Mouse (Mus musculus): ENCODE data around the gene D7Ertd443e. TPM values are rescaled to one million over a fixed set of nuclear protein-coding genes. Genes with fewer than 3 reads are reported as not detected.
A peak's percentile ranks its signal among the peaks of the same experiment; 100 is the strongest.

The D7Ertd443e gene
- total RNA-seq, 4 experiments from 2014 or later = 7.4 to 18.0 (median 13.2) TPM

DNA sequence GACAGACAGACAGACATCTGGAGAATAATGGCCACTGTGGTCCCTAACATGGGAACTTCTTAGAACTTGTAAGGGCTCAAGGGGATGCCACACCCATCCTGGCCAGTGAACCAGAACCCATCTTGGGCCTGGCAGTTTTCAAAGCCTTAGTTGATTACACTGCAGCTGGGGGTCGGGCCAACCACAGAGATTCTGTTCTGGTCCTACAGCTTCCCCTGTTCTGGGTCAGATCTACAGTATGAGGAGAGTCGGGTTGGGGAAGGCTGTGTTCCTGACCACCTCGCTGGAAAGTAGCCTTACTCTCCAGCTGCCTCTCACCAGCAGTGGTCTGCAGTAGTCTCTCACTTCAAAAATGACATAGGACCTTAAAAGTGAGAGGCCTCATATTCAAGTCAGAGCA lies 159.2 kb downstream of the D7Ertd443e start:
- DNase-seq = no peak

DNA sequence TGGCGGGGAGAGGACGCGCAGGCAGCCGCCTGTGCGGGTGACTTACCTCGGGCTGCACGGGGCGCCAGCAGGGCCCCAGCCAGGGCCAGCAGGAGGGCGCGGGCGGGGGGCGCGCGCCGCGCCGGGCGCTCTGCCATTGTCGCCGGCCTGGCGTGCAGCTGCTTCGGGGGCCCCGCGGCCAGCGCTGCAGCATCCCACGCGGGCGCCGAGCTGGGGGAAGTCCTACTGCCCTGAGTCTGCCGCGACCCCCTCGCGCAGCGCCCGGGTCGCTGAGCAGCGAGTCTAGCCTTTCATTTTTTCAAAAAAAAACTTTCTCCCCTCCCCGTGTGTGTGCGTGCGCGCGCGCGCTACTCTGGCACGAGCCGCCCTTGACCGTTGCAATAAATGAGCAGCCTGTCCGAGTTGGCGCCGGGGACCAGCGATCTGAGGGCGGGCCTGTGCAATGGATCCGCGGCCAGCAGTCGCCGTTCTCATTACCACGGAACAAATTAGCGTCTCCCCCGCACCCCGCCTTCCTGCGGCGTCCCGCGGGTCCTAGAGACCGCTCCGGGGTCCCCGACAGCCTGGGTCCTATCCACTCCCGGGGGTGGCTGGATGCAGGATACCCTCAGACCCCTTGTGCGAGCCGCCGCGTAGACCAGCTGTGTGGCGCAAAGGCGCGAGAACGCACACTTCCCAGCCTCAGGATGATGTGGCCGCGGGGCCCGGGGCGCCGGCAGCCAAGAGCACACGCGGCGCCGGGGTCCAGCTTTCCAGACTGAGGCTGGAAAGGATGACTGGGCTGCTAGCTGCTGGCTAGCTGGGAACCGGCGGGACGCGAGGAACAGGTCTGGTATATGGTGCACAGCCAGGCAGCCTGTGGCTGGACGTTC lies 160.5 kb downstream of the D7Ertd443e start:
- DNase-seq = peak; percentile 50

DNA sequence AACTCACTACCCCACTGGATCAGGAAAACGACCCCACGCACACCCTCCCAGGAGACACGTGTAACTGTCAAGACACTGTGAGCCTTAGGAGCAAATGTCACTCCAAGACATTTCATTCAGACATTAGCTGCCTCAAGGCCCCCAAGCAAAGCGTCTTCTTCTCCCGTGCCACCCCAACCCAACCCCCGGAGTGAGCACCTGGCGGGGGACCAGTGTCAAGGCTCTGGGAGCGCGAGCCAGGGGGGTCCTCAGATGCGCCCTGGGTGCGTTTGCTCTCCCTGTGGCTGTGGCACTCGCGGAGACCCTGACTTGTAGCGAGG lies 161.1 kb downstream of the D7Ertd443e start:
- no peak for DNase-seq

DNA sequence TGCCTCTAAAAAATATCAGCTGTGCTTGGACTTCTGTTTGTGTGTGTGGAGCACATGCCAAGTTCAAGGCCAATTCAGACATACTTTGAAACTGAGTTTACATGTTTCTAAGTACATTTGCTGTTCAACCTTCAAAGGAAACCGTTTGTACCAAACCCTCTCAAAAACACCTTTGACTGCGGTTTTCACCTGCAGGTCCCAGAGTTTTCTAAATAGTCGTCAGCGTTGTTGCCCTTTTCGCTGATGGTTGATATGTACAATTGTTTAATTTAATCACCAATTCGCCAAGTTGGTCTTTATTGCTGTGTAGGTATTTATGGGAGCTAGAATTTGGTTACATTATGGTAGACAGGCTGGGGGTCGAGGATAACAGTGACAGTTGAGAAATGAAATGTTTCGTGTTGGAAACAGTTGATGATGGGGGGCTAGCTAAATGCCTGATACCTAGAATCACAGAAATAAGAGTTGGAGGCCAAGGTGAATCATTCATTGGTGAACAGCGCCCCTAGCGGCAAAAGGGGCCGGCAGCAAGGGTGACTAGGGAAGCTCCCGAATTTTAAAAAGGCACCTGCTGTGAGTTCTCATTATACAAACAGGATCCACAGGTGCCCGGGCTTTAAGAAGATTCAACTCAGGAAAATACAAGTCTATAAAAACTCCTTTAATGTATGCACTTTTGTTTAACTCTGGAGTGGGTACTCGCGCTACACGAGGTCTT lies 161.9 kb downstream of the D7Ertd443e start:
- DNase-seq = peak; percentile 60

Other genes starting within 250 kb of the D7Ertd443e start
- 1 to 10 TPM; 5.3 to 7.2 (median 5.8) TPM for gene Adam12, start 153.5 kb downstream of the D7Ertd443e start, total RNA-seq (2022)

All from adrenal gland, adult 8-10 months (tissue).